Mouse (Mus musculus): ENCODE data around the gene Ehmt2.
A peak's percentile ranks its signal among the peaks of the same experiment; 100 is the strongest.
"Not testable (repeated sequence)": the region's sequence is repeated elsewhere in the genome, so short reads cannot be mapped to it uniquely, and the experiment has no call there.

Ehmt2 gene

DNA sequence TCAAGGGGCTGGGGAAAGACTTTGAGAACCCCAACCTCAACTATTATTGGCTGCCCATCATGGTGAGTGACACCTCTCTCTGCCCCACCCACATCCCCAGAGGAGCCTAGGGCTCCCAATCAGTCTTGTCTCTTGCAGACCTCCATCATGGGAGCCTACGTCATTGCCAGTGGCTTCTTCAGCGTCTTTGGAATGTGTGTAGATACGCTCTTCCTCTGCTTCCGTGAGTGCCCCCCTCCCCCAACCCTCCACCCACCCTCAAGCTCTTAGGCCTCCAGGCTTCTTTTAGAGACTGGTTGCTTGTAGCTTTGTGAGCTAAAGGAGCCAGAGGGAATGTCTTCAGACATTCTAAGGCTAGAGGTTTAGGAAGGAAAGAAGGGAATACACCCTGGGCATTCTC, 30.6 kb downstream of the Ehmt2 start:
- no peak for DNase-seq

DNA sequence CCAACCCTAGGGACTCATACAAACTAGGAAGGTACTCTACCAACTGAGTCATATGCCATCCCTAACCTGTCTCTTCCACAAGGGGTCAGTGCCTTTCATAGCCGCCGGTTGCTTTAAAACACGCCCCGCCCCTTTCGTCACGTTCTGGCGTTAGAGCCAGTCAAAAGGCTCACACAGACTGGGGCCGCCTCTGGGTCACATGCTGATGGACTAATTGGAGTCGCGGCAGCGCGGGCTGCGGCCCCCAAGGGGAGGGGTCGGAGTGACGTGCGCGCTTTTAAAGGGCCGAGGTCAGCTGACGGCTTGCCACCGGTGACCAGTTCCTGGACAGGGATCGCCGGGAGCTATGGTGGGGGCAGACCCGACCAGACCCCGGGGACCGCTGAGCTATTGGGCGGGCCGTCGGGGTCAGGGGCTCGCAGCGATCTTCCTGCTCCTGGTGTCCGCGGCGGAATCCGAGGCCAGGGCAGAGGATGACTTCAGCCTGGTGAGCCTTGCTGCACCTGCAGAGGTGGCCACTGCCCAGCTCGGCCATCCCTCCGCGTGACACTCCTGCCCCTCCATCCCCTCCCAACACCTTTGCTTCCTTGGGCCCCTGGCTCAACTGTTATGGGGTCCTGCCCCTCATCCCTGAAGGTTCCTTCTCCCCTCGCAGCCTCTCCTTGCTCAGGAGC, 32.9 kb downstream of the Ehmt2 start, which contains the start of gene Neu1:
Neu1 (plus strand) TSS at position 193 of the 674 bp plus-strand sequence.
- peak; percentile 100 for DNase-seq

DNA sequence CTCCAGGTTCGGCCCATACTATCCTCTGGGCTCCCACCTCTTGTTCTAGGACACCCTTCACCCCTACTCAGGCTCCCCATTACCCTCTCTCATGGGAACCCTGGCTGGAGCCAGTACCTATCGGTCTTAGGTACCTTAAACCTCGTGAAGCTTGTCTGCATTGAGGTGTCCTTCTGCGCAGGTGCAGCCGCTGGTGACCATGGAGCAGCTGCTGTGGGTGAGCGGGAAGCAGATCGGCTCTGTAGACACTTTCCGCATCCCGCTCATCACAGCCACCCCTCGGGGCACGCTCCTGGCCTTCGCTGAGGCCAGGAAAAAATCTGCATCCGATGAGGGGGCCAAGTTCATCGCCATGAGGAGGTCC, 33.4 kb downstream of the Ehmt2 start:
- DNase-seq: peak; percentile 36

DNA sequence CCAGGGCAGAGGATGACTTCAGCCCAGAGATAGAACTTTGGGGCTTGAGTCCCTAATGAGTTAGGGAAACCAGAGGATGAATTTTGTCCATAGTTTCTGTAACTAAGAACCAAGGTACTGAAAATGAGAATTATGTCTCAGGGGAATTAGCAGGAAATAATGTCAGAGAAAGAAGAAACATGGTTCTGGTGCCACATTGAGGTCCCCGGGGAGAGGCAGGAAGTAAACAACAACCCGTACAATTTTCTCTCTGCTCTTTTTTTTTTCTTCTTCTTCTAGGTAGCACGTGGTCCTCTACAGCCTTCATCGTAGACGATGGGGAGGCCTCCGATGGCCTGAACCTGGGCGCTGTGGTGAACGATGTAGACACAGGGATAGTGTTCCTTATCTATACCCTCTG, 34.0 kb downstream of the Ehmt2 start:
- no peak for DNase-seq

- DNase-seq: no peak
These were observed 35.8 kb downstream of the Ehmt2 start for GRCm38 (mm10) chr17:34934031-34934430.

- DNase-seq: peak; percentile 40
These were observed 36.6 kb downstream of the Ehmt2 start for GRCm38 (mm10) chr17:34934830-34935229.

GRCm38 (mm10) chr17:34937960-34938505, 39.8 kb downstream of the Ehmt2 start:
- DNase-seq: peak; percentile 43

- no peak for DNase-seq
These were observed 43.2 kb downstream of the Ehmt2 start for GRCm38 (mm10) chr17:34941344-34942041.

GRCm38 (mm10) chr17:34943128-34943815, 45.0 kb downstream of the Ehmt2 start:
- no peak for DNase-seq

- DNase-seq: peak; percentile 37
These were observed 46.1 kb downstream of the Ehmt2 start for GRCm38 (mm10) chr17:34944362-34944761.

- DNase-seq: no peak
These were observed 48.3 kb downstream of the Ehmt2 start for GRCm38 (mm10) chr17:34946486-34947140.

GRCm38 (mm10) chr17:34947606-34948005, 49.3 kb downstream of the Ehmt2 start:
- DNase-seq: peak; percentile 56

DNA sequence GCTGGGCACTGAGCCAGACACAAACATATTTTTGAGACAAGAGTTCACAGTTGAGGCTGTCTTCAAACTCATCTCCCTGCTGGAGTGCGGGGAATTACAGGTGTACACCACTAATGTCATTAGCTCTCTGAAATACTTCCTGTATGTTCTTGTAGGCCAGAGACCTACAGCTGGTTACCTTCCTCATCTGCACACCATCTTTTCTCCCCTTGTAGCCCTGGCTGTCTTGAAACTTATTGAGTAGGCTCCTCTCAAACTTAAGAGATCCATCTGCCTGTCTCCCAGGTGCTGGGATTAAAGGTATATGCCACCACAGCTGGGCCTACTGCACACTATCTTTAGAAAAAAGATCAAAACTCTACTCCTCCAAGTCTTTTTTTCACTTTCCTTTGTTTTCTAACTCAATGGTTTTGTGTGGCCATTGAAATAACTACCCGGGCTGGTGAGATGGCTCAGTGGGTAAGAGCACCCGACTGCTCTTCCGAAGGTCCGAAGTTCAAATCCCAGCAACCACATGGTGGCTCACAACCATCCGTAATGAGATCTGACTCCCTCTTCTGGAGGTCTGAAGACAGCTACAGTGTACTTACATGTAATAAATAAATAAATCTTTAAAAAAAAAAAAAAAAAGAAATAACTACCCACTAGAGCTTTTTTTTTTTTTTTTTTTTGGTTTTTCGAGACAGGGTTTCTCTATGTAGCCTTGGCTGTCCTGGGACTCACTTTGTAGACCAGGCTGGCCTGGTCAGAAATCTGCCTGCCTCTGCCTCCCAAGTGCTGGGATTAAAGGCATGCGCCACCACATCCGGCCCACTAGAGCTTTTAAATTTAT, 50.7 kb downstream of the Ehmt2 start:
- not testable (repeated sequence) for DNase-seq

- DNase-seq: no peak
These were observed 51.3 kb downstream of the Ehmt2 start for GRCm38 (mm10) chr17:34949553-34949969.

- DNase-seq: no peak
These were observed 52.5 kb downstream of the Ehmt2 start for GRCm38 (mm10) chr17:34950514-34951455.

DNA sequence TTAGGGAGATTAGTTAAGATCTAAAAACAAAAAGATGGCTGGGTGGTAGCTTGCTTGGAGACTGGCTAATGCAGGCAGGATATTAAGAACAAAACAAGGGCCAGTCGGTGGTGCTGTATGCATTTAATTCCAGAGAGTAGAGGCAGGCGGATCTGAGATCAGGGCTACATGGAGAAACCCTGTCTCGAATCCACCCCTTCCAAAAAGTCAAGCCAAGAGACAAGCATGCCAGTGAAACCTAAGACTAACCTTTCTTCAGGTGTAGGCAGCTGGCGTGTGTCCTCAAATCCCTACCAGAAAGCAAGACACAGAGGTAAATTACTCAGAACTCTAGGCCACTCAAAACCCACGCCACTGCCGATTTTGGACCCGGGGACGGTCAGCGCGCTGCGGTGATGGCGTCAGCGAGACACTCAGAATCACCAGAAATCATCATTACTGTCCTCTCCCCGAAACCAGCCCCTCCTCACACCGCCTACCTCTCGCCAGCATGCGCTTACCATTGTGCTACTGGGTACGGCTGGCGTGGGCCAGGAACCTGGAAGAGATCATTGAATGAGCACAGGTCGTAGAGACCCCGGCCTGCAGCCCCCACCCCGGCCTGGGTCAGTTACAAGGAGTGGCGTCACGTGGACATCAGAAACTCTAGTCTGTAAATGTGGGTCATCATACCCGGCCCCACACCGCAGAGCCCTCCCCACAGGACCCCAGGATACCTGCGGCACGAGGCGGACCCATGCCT, 53.5 kb downstream of the Ehmt2 start:
- DNase-seq: no peak

GRCm38 (mm10) chr17:34952378-34953040, 54.2 kb downstream of the Ehmt2 start:
- peak; percentile 84 for DNase-seq

GRCm38 (mm10) chr17:34953258-34953657, 55.0 kb downstream of the Ehmt2 start:
- DNase-seq: no peak

- no peak for DNase-seq
These were observed 55.6 kb downstream of the Ehmt2 start for GRCm38 (mm10) chr17:34953904-34954303.

DNA sequence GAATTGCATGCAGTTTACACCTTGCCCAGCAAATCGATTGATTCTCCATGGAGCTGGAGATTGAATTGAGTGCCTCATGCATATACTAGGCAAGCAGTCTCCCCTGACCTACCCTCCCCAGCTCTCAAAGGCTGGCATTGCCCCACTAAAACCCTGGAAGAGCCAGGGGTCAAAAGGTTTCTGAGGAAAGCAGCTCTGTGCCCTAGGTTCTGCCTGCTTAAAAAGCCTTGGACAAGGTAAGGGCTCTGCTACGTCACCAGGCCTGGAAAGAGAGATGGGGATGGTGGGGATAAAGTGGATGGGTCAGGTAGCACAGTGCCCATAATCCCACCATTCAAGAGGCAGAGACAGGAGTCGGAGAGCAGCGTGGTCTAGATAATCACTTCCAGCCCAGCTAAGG, 56.6 kb downstream of the Ehmt2 start:
- no peak for DNase-seq
